Mouse (Mus musculus) stomach, postnatal 0 days (tissue): Measurements from ENCODE around the gene Maneal.

Experiments used
- CTCF ChIP-seq: IDR thresholded peaks from 2 replicates; pipeline ENCODE4 v1.5.1; 2016; ENCODE audit warnings: antibody characterized with exemption, low read depth, mild to moderate bottlenecking, moderate library complexity
- EP300 ChIP-seq: optimal IDR thresholded peaks from 2 replicates; pipeline ENCODE3; 2016; ENCODE audit warnings: antibody characterized with exemption

- TF ChIP-seq CTCF (peak; percentile 40), EP300 (no peak)
These were observed 10.7 kb upstream of the Maneal start for GRCm38 (mm10) chr4:124872719-124873118.
